Mouse (Mus musculus) G1E-ER4 (cell line): ENCODE results near the gene Syt7. TPM values are rescaled to one million over a fixed set of nuclear protein-coding genes. Genes with fewer than 3 reads are reported as not detected.

Source experiments
- GATA1 ChIP-seq: IDR thresholded peaks from one replicate; pipeline ENCODE4 v1.8.0; 2012; ENCODE audit warnings: low read length, inconsistent platforms
- polyA plus RNA-seq: library from polyadenylated mRNA; stranded (reverse); fragments of >175 nt; gene quantifications from 2 replicates; pipeline ENCODE4 v1.2.3, GENCODE M21; 2012

Gene Syt7
- polyA plus RNA-seq, 1 experiment = not detected

GRCm38 (mm10) chr19:10458096-10458495, 69.2 kb downstream of the Syt7 start:
- no peak for TF ChIP-seq GATA1

GRCm38 (mm10) chr19:10459907-10460306, 71.0 kb downstream of the Syt7 start:
- no peak for TF ChIP-seq GATA1

DNA sequence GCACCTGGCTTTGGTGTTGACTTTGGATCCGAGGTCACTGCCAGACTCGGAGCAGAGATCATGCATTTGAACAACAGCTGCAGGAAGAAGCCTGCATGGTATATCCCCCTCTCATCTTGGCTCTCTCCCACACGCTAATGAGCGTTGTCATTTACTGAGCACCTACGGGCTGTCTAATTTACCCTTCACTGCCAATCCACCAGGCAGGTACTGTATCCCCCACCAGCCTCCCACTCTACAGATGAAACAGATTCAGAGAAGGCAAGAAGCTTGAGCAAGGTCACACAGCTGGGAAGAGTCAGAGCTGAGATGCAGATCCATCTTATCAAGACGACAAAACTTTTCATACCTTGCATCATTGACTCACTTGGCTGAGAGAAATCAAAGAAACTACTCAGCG, 72.7 kb downstream of the Syt7 start:
- TF ChIP-seq GATA1 = no peak

GRCm38 (mm10) chr19:10464427-10464826, 75.5 kb downstream of the Syt7 start:
- no peak for TF ChIP-seq GATA1

DNA sequence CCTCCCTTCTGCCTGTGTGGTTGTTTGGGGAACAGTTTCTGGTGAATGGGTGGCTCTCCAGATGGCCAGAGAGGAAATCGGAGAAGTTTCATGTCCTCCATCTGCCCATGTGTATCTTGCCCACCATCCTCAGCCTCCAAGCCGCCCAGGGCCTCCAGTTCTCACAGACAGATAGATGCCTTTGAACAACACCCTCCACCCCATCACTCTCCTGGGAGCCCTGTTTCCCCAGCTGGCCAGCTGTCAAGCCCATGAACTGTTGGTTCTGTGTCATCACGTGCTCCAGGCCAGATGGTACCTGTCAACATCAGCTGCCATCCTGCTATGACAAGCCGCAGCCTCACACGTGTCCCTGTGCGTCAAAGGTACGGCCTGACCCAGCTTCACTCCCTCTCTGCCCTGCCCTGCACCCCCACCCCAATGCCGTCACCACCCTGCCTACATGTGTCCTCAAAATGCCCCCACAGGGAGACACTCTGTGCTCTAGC, 80.3 kb downstream of the Syt7 start:
- no peak for TF ChIP-seq GATA1

GRCm38 (mm10) chr19:10472958-10473357, 84.1 kb downstream of the Syt7 start:
- no peak for TF ChIP-seq GATA1

DNA sequence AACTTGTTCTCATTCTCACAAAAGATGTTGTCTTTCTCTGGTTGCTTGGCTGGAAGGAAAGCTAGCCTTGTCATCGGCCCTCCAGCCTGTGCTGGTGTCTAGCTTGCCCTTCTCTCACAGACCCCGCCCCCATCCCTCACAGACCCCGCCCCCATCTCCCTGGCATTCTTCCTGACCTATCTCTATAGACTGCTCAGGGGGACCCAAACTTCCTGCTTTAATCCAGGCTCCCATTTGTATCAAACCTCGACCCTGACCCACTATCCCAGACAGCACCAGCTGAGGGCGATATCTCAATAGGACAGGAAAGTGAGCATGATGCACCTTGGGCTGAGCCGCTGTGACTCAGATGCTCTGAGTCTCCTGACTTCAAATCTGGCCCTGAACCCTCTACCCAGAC, 84.9 kb downstream of the Syt7 start:
- no peak for TF ChIP-seq GATA1

- TF ChIP-seq GATA1 = no peak
Observed at GRCm38 (mm10) chr19:10479541-10479940, 90.7 kb downstream of the Syt7 start.

DNA sequence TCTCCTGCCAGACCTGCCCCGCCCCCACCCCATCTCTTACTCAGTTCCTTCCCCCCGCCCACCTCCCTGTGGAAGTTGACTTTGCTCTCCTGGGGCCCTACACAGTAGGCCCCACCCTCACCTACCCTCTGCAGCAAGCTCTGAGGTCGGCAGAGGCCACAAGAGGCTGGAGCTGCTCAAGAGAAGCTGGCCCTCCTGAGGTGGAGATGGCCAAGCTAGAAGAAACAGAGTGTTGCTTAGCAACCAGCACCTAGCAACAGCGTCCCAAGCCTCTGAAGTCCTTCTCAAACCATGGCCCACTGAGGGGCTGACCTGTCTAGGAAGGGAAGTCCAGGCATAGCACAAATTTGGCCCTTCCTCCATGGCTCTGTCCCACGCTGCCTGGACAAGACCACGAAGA, 93.8 kb downstream of the Syt7 start, which contains the start of gene Ppp1r32:
TSS of gene Ppp1r32 (minus strand) at position 226 of the 400 bp plus-strand sequence.
- no peak for TF ChIP-seq GATA1

DNA sequence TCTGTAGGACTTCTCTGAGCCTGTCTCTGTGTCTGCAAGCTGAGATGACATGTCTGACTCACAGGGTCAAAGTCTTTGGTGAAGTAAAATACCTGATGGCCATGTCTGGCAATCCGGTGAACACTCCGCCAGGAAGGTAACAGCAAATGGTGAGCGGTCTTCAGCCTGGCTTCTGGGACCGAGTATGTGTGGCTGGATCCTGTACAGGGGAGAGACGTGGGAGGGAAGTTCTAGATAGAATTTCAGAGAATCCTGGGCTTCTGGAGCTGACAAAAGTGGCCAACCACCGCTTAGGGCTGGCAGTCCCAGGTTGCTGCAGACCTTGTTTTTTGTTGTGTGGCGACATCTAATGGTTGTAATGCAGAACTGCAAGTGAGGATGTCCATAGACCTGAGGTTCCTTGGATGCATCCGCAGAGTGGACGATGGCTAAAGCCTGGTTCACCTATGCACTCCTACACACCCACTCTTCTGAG, 97.4 kb downstream of the Syt7 start:
- no peak for TF ChIP-seq GATA1

- no peak for TF ChIP-seq GATA1
Observed at GRCm38 (mm10) chr19:10495670-10496069, 106.8 kb downstream of the Syt7 start.

GRCm38 (mm10) chr19:10496976-10497375, 108.1 kb downstream of the Syt7 start:
- TF ChIP-seq GATA1 = no peak

DNA sequence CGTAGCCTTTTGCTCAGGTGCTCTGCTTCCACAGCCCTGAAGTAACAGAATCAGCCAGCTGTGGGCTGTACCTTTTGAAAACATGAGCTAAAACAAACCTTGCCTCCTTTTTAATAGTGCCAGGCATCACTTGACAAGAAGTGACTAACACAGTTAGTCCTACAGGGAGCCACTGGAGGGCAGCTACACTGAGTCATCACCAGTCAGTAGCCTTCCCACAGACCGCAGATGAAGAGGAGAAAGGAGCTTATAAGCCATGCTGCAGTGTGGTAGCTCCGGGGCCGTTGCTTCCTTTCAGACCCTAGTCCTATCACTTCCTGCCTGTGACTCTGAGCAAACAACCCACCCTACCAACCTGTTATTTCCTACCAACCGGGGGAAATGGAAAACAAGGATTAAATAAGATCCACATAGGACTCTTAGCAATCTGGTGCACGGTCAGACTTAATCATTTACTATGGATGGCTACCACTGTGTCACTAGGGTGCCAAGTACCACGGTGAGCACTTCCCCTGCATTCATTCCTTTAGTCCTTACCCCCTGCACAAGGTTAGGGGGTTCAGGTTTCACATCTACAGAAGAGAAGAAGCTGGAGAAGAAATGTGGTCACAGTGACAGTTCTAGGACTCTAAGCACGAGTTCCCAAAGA, 108.7 kb downstream of the Syt7 start:
- TF ChIP-seq GATA1 = no peak

DNA sequence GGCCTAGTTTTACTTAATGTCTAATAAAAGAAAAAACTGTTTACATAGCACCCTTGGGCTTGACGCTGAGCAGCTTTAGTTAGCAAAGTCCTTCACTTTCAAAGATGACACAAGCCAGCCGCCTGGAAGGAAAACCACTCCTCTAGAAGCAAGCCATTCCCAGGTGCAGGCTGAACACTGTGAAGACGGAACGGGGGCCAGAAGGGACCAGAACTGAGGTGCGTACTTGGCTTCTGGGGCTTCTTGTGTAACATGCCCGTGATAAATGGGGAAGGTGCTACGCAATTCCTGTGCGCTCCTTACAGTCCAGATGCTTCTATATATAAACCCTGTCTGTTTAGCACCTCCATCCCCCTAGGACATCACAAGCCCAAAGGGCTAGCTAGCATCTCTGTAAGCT, 111.7 kb downstream of the Syt7 start:
- TF ChIP-seq GATA1 = no peak

DNA sequence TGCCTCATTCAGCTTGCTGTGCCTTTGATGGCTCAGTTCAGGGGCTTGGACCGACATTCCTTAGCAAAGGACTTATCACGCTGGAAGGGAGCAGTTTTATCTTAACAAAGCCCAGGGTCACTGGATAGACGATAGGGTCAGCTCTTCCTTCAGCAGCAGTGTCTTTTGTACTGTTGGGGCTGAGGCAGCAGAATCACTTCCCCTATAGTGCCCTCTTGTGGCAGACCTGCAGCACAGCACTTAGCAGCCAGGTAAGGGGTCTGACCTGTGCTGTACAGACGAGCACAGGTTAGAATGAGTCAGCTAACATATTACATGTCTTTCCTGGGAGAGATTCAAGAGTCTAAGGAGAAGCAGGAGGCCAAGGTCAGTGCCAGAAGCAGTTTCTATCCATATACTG, 113.7 kb downstream of the Syt7 start:
- TF ChIP-seq GATA1 = no peak

Other genes with a start within 250 kb of the Syt7 start
- 204 and 238 TPM in 2 replicates for gene Fads1, start 206.2 kb upstream of the Syt7 start, polyA plus RNA-seq
- 11.2 and 21.0 TPM in 2 replicates for gene Tmem258, start 185.1 kb upstream of the Syt7 start, polyA plus RNA-seq
- 46.2 and 93.9 TPM in 2 replicates for gene Fen1, start 184.9 kb upstream of the Syt7 start, polyA plus RNA-seq
- gene Myrf, start 148.3 kb upstream of the Syt7 start, polyA plus RNA-seq = not detected in 2 replicates
- gene Dagla, start 84.2 kb upstream of the Syt7 start, polyA plus RNA-seq = not detected in 2 replicates
- gene Lrrc10b, start 68.4 kb downstream of the Syt7 start, polyA plus RNA-seq = not detected in 2 replicates
- gene Ppp1r32, start 93.8 kb downstream of the Syt7 start, polyA plus RNA-seq = 0.35 and 0.75 TPM in 2 replicates
- gene Cpsf7, start 136.2 kb downstream of the Syt7 start, polyA plus RNA-seq = 29.9 and 62.4 TPM in 2 replicates
- gene Sdhaf2, start 137.1 kb downstream of the Syt7 start, polyA plus RNA-seq = 5.0 and 5.7 TPM in 2 replicates
- 0.81 and 1.8 TPM in 2 replicates for gene Tmem216, start 167.1 kb downstream of the Syt7 start, polyA plus RNA-seq
- gene Cyb561a3, start 188.1 kb downstream of the Syt7 start, polyA plus RNA-seq = 7.4 and 8.4 TPM in 2 replicates
- gene Tmem138, start 188.3 kb downstream of the Syt7 start, polyA plus RNA-seq = 4.4 and 5.6 TPM in 2 replicates
- 21.0 and 21.3 TPM in 2 replicates for gene Ddb1, start 216.2 kb downstream of the Syt7 start, polyA plus RNA-seq
- gene Tkfc, start 216.6 kb downstream of the Syt7 start, polyA plus RNA-seq = 2.5 and 6.5 TPM in 2 replicates
- 0.18 and 0.25 TPM in 2 replicates for gene Vwce, start 245.1 kb downstream of the Syt7 start, polyA plus RNA-seq